Mouse (Mus musculus): ENCODE data around the gene Katnbl1. TPM values are rescaled to one million over a fixed set of nuclear protein-coding genes. Genes with fewer than 3 reads are reported as not detected.
A peak's percentile ranks its signal among the peaks of the same experiment; 100 is the strongest.

Katnbl1 gene
- polyA plus RNA-seq (2011; ENCODE audit: insufficient read length, low read depth, missing spikeins) = 24.9 and 26.1 TPM in 2 replicates

DNA sequence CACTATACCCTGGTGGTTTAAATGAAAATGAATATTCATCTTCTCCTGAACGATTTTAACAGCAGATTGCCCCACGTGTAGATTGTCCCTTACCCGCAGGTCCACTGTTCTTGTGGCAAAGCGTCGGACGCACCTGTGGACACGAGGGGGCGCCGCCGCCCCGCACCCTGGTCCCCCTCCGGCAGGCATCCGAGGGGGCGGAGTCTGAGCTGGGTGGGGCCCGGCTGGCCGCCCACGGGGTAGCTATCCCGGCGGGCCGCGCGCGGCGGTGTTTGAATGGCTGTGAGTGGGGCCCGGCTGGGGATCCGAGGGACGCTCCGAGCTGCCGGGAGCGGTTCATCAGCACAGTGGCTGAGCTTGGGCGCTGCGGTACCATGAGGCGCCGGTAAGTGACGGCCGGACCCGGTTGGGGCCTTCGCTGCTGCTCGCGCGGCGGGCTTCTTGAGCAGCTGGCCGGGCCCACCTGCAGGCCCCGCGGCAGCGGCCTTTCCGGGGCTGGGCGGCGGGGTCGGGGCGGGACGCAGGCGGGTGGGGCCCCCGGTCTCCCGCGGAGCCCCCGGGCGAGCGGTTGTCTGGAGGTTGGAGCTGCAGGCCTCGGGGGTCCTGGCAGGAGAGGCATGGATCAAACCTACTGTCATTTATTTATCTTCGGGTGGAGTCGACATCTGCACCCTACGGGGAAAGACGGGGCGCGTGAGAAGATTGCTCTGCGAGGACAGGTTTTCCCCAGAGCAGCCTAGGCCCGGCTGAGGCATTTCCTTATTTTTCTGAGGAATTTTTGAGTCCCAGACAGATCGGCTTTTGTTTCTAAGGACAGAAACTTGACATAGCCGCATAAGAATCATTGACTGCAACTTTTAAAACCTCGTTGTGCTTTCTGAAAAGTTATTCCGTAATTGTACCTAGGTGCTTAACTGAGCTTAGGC is at the start of gene Katnbl1:
TSS of gene Katnbl1 (plus strand) at position 239 of the 926 bp plus-strand sequence.
- TF ChIP-seq POLR2A (IDR thresholded peaks at IDR 0.05; ENCODE audit: low read depth, low read length) = peak; percentile 76
- TF ChIP-seq CTCF (IDR thresholded peaks at IDR 0.05; ENCODE audit: borderline replicate concordance, insufficient read depth, low read length) = peak; percentile 96
- peak within 1 kb of the TSS; percentile 20 for H3K27ac ChIP-seq (ENCODE audit: insufficient read depth, low read length)
- H3K4me3 ChIP-seq (ENCODE audit: insufficient read depth, low read length) = peak within 1 kb of the TSS; percentile 93
- peaks cover 2% of the 10 kb centered on the region; the same call in 1 of the 2 replicates for H3K4me1 ChIP-seq (ENCODE audit: control insufficient read depth, insufficient read depth, low read length)

DNA sequence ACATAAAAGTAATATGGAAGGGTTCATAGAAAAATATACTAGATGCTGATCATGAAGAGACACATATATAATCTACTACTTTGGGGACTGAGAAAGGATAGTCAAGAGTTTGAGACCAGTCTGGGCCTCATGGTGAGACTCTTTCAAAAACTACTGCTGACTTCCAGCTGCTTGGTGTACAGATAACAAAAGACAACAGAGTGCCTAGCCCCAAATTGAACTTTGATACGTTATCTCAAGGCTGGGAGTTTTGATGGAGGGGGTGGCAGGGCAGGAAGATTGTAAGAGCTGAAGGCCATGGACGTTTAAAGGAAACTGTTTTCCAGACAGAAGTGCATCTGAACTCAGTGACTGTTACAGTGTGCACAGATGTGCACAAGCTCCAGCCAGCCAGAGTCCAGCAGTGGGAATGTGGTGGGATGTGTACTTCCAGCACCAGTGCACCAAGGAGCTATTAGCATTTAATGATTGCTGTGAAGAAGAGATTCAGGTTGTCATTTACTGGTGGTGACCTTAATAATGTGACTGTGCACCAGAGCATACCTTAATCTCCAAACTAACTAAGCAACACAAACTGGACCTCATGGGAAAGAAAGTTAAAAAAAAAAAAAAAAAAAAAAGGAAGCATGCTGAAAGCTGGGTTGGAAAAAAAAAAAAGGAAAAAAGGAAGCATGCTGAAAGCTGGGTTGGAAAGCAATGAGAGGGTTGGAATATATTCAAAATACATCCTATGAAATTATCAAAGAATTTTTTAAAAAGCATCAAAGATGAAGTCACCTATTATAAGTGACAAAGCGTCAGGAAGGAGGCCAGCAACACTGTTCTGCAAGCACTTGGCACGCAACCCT is 46.7 kb upstream of the Katnbl1 start:
- no peak overlapping the region for H3K4me3 ChIP-seq (ENCODE audit: insufficient read depth, low read length)
- TF ChIP-seq POLR2A (IDR thresholded peaks at IDR 0.05; ENCODE audit: low read depth, low read length) (no peak), CTCF (IDR thresholded peaks at IDR 0.05; ENCODE audit: borderline replicate concordance, insufficient read depth, low read length) (no peak)
- no peak overlapping the region for H3K27ac ChIP-seq (ENCODE audit: insufficient read depth, low read length)
- no peaks in the 10 kb centered on the region for H3K4me1 ChIP-seq (ENCODE audit: control insufficient read depth, insufficient read depth, low read length)

DNA sequence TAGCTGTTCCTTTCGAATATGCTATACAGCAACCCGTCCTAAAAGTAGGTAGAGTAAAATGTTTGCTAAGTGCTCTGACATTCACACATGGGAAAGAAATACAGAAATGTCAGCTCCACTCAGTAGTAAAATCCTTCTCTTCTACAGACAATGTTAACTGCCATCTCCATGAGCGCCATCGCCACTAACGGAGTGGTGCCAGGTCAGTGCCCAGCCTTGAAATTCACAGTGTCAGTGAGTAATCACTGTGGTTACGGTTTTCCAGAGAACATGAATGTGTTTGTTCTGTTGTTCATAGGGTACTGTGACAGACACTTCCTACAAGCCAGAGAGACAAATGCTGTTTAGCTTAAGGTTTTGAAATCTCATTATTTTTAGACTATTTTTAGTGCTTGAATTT is 41.8 kb upstream of the Katnbl1 start:
- Histone ChIP-seq H3K4me1 (ENCODE audit: control insufficient read depth, insufficient read depth, low read length) (no peaks in the 10 kb centered on the region), H3K27ac (ENCODE audit: insufficient read depth, low read length) (no peak overlapping the region), H3K4me3 (ENCODE audit: insufficient read depth, low read length) (no peak overlapping the region)
- TF ChIP-seq CTCF (IDR thresholded peaks at IDR 0.05; ENCODE audit: borderline replicate concordance, insufficient read depth, low read length) (no peak), POLR2A (IDR thresholded peaks at IDR 0.05; ENCODE audit: low read depth, low read length) (no peak)

DNA sequence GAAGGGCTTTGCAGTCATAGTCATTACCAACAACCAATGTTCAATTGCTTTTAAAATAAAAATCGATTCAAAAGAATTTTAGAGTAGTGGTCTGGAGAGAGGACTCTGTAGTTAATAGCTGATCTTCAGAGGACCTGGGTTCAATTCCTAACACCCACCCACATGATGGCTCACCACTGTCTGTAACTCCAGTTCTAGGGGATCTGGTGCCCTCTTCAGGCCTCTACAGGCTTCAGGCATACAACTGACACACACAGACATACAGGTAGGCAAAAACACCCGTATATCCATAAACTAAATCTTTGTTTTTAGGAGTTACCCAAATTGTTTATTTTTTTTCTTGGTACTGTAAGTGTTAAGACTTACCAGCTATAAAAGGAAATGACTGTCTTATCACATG is 39.3 kb upstream of the Katnbl1 start:
- TF ChIP-seq CTCF (IDR thresholded peaks at IDR 0.05; ENCODE audit: borderline replicate concordance, insufficient read depth, low read length) (no peak), POLR2A (IDR thresholded peaks at IDR 0.05; ENCODE audit: low read depth, low read length) (no peak)
- Histone ChIP-seq H3K4me1 (ENCODE audit: control insufficient read depth, insufficient read depth, low read length) (no peaks in the 10 kb centered on the region), H3K4me3 (ENCODE audit: insufficient read depth, low read length) (no peak overlapping the region), H3K27ac (ENCODE audit: insufficient read depth, low read length) (no peak overlapping the region)

DNA sequence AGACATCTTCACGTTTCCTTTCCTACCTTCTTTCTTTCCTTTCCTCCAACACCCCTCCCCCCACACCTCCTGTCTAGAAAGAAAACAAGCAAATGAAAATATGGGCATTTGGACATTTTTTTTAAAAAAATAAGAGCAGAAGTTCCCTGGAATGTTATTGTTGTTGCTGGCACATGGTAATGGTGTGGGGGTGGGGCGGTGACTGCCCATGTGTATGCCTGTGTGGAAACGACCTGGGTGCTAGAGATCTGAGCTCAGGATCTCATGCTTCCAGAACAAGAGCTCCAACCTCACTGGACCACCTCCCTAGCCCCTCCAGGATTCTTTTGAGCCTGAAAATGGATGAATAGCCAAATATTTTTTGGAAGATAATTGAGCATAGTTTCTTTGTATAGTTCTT is 37.9 kb upstream of the Katnbl1 start:
- Histone ChIP-seq H3K4me3 (ENCODE audit: insufficient read depth, low read length) (no peak overlapping the region), H3K27ac (ENCODE audit: insufficient read depth, low read length) (no peak overlapping the region), H3K4me1 (ENCODE audit: control insufficient read depth, insufficient read depth, low read length) (no peaks in the 10 kb centered on the region)
- no peak for TF ChIP-seq CTCF (IDR thresholded peaks at IDR 0.05; ENCODE audit: borderline replicate concordance, insufficient read depth, low read length)
- TF ChIP-seq POLR2A (IDR thresholded peaks at IDR 0.05; ENCODE audit: low read depth, low read length) = no peak

DNA sequence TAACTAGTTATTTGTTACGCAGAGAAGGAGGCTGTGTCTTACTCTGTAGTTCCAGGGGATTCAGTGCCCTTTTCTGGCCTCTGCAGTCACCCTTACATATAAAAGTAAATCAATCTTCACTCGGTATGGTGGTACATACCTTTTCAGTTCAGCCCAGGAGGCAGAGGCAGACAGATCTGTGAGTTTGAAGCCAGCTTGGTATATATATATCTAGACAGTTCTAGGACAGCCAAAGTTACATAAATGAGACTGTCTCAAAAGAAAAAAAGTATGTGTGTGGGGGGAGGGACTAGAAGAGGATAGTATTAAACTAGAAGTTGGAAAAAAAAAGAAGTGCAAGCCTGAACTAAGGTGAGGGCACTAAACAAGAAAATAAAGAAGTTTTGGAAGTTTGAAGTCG is 30.8 kb upstream of the Katnbl1 start:
- H3K4me3 ChIP-seq (ENCODE audit: insufficient read depth, low read length) = no peak overlapping the region
- TF ChIP-seq POLR2A (IDR thresholded peaks at IDR 0.05; ENCODE audit: low read depth, low read length) = no peak
- TF ChIP-seq CTCF (IDR thresholded peaks at IDR 0.05; ENCODE audit: borderline replicate concordance, insufficient read depth, low read length) = no peak
- H3K4me1 ChIP-seq (ENCODE audit: control insufficient read depth, insufficient read depth, low read length) = no peaks in the 10 kb centered on the region
- no peak overlapping the region for H3K27ac ChIP-seq (ENCODE audit: insufficient read depth, low read length)

DNA sequence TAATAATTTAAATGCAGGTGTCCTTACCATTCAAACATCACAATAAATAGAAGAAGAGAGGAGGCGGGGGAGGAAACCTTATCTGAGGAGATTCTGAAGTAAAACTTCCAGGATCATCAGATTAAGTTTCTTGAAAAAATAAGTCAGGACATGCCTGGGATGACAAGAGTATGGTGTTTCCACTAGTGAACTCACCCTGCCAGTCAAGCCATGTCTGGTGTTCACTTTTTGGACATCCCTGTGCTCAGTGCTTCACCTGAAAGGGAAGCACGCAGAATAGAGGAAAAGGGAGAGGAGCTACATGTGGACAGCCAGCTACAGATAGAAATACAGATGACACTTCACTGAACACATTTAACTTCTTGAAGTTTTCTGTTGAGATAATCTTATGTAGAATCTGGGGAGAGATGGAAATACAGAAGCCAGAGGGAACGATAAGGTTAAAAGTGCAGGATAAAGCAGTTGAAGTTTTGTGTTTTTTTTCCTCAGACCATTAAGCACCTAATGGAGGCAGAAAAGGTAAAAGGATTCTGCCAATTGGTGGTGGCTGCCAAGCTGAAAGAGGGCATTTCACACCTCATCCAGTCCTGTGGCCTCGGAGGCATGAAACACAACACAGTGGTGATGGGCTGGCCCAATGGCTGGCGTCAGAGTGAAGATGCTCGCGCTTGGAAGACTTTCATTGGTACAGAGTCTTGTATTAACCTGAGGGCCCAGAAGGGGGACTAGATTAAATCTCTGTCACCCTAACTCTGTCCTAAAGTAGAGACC is 25.1 kb upstream of the Katnbl1 start:
- TF ChIP-seq CTCF (IDR thresholded peaks at IDR 0.05; ENCODE audit: borderline replicate concordance, insufficient read depth, low read length) (no peak), POLR2A (IDR thresholded peaks at IDR 0.05; ENCODE audit: low read depth, low read length) (no peak)
- no peaks in the 10 kb centered on the region for H3K4me1 ChIP-seq (ENCODE audit: control insufficient read depth, insufficient read depth, low read length)
- no peak overlapping the region for H3K27ac ChIP-seq (ENCODE audit: insufficient read depth, low read length)
- H3K4me3 ChIP-seq (ENCODE audit: insufficient read depth, low read length) = no peak overlapping the region

DNA sequence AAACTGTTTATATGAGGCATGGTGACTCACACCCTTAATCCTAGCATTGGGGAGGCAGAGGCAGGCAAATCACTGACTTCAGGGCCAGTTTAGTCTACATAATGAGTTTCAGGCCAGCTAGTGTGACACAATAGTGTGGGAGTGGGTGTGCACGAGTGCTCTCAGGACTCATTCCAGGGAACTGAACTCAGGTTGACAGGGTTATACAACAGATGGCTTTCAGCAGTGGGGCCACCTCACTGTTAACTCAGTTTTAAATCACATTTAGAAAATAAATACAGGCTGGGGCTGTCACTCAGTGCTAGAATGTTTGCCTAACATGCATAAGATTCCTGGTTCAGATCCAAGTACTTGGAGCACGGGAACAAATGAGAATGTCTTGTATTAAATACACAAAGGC is 19.4 kb upstream of the Katnbl1 start:
- Histone ChIP-seq H3K4me1 (ENCODE audit: control insufficient read depth, insufficient read depth, low read length) (no peaks in the 10 kb centered on the region), H3K27ac (ENCODE audit: insufficient read depth, low read length) (no peak overlapping the region), H3K4me3 (ENCODE audit: insufficient read depth, low read length) (no peak overlapping the region)
- TF ChIP-seq CTCF (IDR thresholded peaks at IDR 0.05; ENCODE audit: borderline replicate concordance, insufficient read depth, low read length) (no peak), POLR2A (IDR thresholded peaks at IDR 0.05; ENCODE audit: low read depth, low read length) (no peak)
